Comparison of ENCODE assay signal across 9 mouse cellular contexts in genomic region chr6:87386203-87386602, GRCm38 (mm10). TPM values are rescaled to one million over a fixed set of nuclear protein-coding genes. Genes with fewer than 3 reads are reported as not detected.
DNase-seq lines count a peak whose midpoint lies in the region; ATAC-seq lines count a peak whose summit lies in the region.
"Had no signal": no experiment of that assay in that cellular context is flagged by ENCODE, and none has a peak within 500 bp of the region (broad histone marks: within the 10 kb centered on the region; RNA-seq: fewer than 3 reads in every experiment).

No protein-coding gene starts in this region.

- no peak overlapping the region for H3K27ac ChIP-seq in midbrain, embryonic 11.5 days (ENCODE audit: low read depth, low read length)
- H3K27ac ChIP-seq in midbrain, embryonic 16.5 days (ENCODE audit: low read length), result no peak overlapping the region

- ATAC-seq in midbrain, embryonic 11.5 days (ENCODE audit: low FRiP score), result no peak
- no peak for ATAC-seq in midbrain, embryonic 16.5 days
- no peak for ATAC-seq in activated CD4-positive, CD25-positive, alpha-beta regulatory T cell, adult 4 months

- intact Hi-C loops in heart, postnatal 10 days (cut with DNase I), result loop anchor here (1.0 to 2.0 kb wide), 2 partner anchors 51 to 285 kb away; partner anchors contain the start of gene Antxr1
- intact Hi-C loops in left cerebral cortex, postnatal 25 days (cut with DNase I), result loop anchor here (1.0 to 5.0 kb wide), 2 partner anchors 49 to 285 kb away; partner anchors contain the start of gene Antxr1

- WGBS in midbrain, embryonic 11.5 days, result 14% methylated on average over 7 of the region's 7 CpGs
- whole genome bisulfite sequencing in midbrain, embryonic 16.5 days, result 11% methylated on average over 7 of the region's 7 CpGs

- no peak overlapping the region for H3K4me2 ChIP-seq in midbrain, embryonic 11.5 days
- no peak overlapping the region for H3K4me2 ChIP-seq in midbrain, embryonic 16.5 days (ENCODE audit: low read length)

- no peaks in the 10 kb centered on the region for H3K9me3 ChIP-seq in midbrain, embryonic 11.5 days (ENCODE audit: control insufficient read depth, low read length)
- no peaks in the 10 kb centered on the region for H3K9me3 ChIP-seq in midbrain, embryonic 16.5 days (replicated peaks; ENCODE audit: control insufficient read depth, low read length, poor library complexity, severe bottlenecking)

- H3K27me3 ChIP-seq in midbrain, embryonic 11.5 days (ENCODE audit: control insufficient read depth, insufficient read depth, low read length), result no peaks in the 10 kb centered on the region
- peaks cover 2% of the 10 kb centered on the region; the same call in 1 of the 2 replicates for H3K27me3 ChIP-seq in midbrain, embryonic 16.5 days (ENCODE audit: control insufficient read depth, insufficient read depth, low read depth, low read length)

- H3K36me3 ChIP-seq in midbrain, embryonic 11.5 days (ENCODE audit: control insufficient read depth, insufficient read depth, low read length), result no peaks in the 10 kb centered on the region
- H3K36me3 ChIP-seq in midbrain, embryonic 16.5 days (ENCODE audit: control insufficient read depth, insufficient read depth, low read length), result no peaks in the 10 kb centered on the region

- peak; percentile 98 for DNase-seq in midbrain, embryonic 11.5 days (ENCODE audit: low spot score, missing footprints)
- peak; percentile 29 for DNase-seq in WW6 (ENCODE audit: low read depth, low spot score)
- peak; percentile 36 to 65 for DNase-seq in cerebellum, postnatal 36 days
- peak; percentile 77 to 85 for DNase-seq in heart, postnatal 10 days
- DNase-seq in left cerebral cortex, postnatal 25 days (ENCODE audit: low spot score in 2 of 2), result peak; percentile 76 to 88
- DNase-seq in retina, postnatal 1 day, result peak; percentile 84

- no peak overlapping the region for H3K9ac ChIP-seq in midbrain, embryonic 11.5 days (ENCODE audit: low read length)
- no peak overlapping the region for H3K9ac ChIP-seq in midbrain, embryonic 16.5 days (ENCODE audit: low read depth, low read length)

- H3K4me3 ChIP-seq in midbrain, embryonic 11.5 days (ENCODE audit: low read depth, low read length), result no peak overlapping the region
- H3K4me3 ChIP-seq in midbrain, embryonic 16.5 days (ENCODE audit: low read depth, low read length), result no peak overlapping the region

- H3K4me1 ChIP-seq in midbrain, embryonic 11.5 days (ENCODE audit: control insufficient read depth, insufficient read depth, low read length), result no peaks in the 10 kb centered on the region
- H3K4me1 ChIP-seq in midbrain, embryonic 16.5 days (ENCODE audit: control insufficient read depth, insufficient read depth, low read length), result 0 out of 2 replicates have a peak, but pooled peaks cover 2% of the 10 kb centered on the region

RNA-seq across cellular contexts. Expression of gene Gkn3, which starts 2.5 kb away (rescaled TPM):
- polyA plus RNA-seq in midbrain, embryonic 11.5 days (2014; fragmentation: Nextera tagmentation; extraction: Ambion mirVana), result 0.42 TPM in 1 of 2 replicates, not detected in the other
- polyA plus RNA-seq in midbrain, embryonic 16.5 days (2015; fragmentation: Nextera tagmentation; extraction: Ambion mirVana), result 0.76 and 0.88 TPM in 2 replicates
- 1 to 10 TPM; 1.1 to 1.7 TPM for total RNA-seq in heart, postnatal 10 days (2021)
- 1 to 10 TPM; 3.2 to 3.9 TPM for total RNA-seq in left cerebral cortex, postnatal 25 days (2021)
- polyA plus RNA-seq in activated CD4-positive, CD25-positive, alpha-beta regulatory T cell, adult 4 months (2017; shearing (Covaris generic)), result not detected

RNA-seq across cellular contexts. Expression of gene Gkn2, which starts 13.0 kb away (rescaled TPM):
- not detected in 2 replicates for polyA plus RNA-seq in midbrain, embryonic 11.5 days (2014; fragmentation: Nextera tagmentation; extraction: Ambion mirVana)
- not detected in 2 replicates for polyA plus RNA-seq in midbrain, embryonic 16.5 days (2015; fragmentation: Nextera tagmentation; extraction: Ambion mirVana)
- not detected for total RNA-seq in heart, postnatal 10 days (2021)
- total RNA-seq in left cerebral cortex, postnatal 25 days (2021), result not detected
- polyA plus RNA-seq in activated CD4-positive, CD25-positive, alpha-beta regulatory T cell, adult 4 months (2017; shearing (Covaris generic)), result not detected

RNA-seq across cellular contexts. Expression of gene Gkn1, which starts 35.5 kb away (rescaled TPM):
- not detected in 2 replicates for polyA plus RNA-seq in midbrain, embryonic 11.5 days (2014; fragmentation: Nextera tagmentation; extraction: Ambion mirVana)
- not detected in 2 replicates for polyA plus RNA-seq in midbrain, embryonic 16.5 days (2015; fragmentation: Nextera tagmentation; extraction: Ambion mirVana)
- not detected for total RNA-seq in heart, postnatal 10 days (2021)
- total RNA-seq in left cerebral cortex, postnatal 25 days (2021), result under 1 TPM in 1 of 2 experiments, not detected in 1; 0.30 TPM
- not detected for polyA plus RNA-seq in activated CD4-positive, CD25-positive, alpha-beta regulatory T cell, adult 4 months (2017; shearing (Covaris generic))

RNA-seq across cellular contexts. Expression of gene Bmp10, which starts 42.6 kb away (rescaled TPM):
- not detected in 2 replicates for polyA plus RNA-seq in midbrain, embryonic 11.5 days (2014; fragmentation: Nextera tagmentation; extraction: Ambion mirVana)
- polyA plus RNA-seq in midbrain, embryonic 16.5 days (2015; fragmentation: Nextera tagmentation; extraction: Ambion mirVana), result not detected in 2 replicates
- 100 to 1,000 TPM in 1 of 2 experiments, 10 to 100 TPM in 1; 23.2 to 106 TPM for total RNA-seq in heart, postnatal 10 days (2021)
- not detected for total RNA-seq in left cerebral cortex, postnatal 25 days (2021)
- polyA plus RNA-seq in activated CD4-positive, CD25-positive, alpha-beta regulatory T cell, adult 4 months (2017; shearing (Covaris generic)), result not detected
- polyA plus RNA-seq: stomach, embryonic 16.5 days had no signal

RNA-seq across cellular contexts. Expression of gene Antxr1, which starts 50.6 kb away (rescaled TPM):
- 4.9 and 5.4 TPM in 2 replicates for polyA plus RNA-seq in midbrain, embryonic 11.5 days (2014; fragmentation: Nextera tagmentation; extraction: Ambion mirVana)
- 2.7 and 3.0 TPM in 2 replicates for polyA plus RNA-seq in midbrain, embryonic 16.5 days (2015; fragmentation: Nextera tagmentation; extraction: Ambion mirVana)
- total RNA-seq in heart, postnatal 10 days (2021), result 10 to 100 TPM; 32.3 to 33.0 TPM
- 10 to 100 TPM; 13.5 to 14.7 TPM for total RNA-seq in left cerebral cortex, postnatal 25 days (2021)
- polyA plus RNA-seq in activated CD4-positive, CD25-positive, alpha-beta regulatory T cell, adult 4 months (2017; shearing (Covaris generic)), result under 1 TPM in 1 of 2 experiments, not detected in 1; 0.37 TPM

Comparison
In these comparisons a context has a peak if more than half of its experiments do, and no peak if none do; other contexts are left out.
1. DNase-seq: peak in every context shown above with its lines; median percentile 98 in midbrain, embryonic 11.5 days; 84 in retina, postnatal 1 day; 82 in left cerebral cortex, postnatal 25 days; 81 in heart, postnatal 10 days; 50 in cerebellum, postnatal 36 days; 29 in WW6.